Mouse (Mus musculus): ENCODE data around the gene Zswim5.

The Zswim5 gene

GRCm38 (mm10) chr4:117005611-117006400 lies 128.6 kb downstream of the Zswim5 start:
- DNase-seq (ENCODE audit: low spot score in 2 of 2), result no peak

DNA sequence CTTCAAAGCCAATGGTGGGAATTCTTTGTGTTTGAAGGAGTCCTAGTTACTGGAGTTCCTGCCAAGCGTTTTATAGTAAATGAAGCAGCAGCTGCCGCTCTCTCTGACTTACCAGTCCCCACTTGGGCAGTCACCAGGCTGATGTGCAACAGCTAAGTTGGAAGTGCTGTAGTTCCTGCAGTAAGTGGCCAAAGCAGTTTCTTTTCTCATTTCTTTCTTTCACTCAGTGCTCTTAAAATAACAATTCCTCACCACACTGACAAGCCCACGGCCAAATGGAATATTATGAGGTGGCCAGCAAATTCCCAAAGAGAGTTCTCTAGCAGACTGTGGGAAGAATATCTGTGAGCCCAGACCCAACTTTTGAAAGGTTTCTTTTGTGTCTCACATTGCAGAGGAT lies 129.9 kb downstream of the Zswim5 start:
- no peak for DNase-seq (ENCODE audit: low spot score in 2 of 2)

DNA sequence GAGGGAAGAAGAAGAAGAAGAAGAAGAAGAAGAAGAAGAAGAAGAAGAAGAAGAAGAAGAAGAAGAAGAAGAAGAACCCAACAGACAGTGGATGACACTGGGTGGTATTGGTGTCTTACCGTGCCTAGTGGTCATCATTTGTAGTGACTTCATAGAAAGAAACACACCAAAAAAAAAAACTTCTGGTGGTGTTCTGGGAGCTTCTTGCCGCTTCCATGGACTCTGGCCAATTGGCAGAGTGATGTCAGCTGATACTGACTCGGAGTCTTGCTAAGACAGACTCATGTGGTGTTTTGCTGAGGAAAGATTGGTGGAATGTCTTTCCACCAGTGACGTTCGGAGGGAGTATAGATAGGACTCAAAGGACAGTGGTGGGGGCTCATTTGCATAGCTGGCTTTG lies 133.1 kb downstream of the Zswim5 start:
- no peak for DNase-seq (ENCODE audit: low spot score in 2 of 2)

GRCm38 (mm10) chr4:117013596-117013995 lies 136.4 kb downstream of the Zswim5 start:
- DNase-seq (ENCODE audit: low spot score in 2 of 2), result no peak

DNA sequence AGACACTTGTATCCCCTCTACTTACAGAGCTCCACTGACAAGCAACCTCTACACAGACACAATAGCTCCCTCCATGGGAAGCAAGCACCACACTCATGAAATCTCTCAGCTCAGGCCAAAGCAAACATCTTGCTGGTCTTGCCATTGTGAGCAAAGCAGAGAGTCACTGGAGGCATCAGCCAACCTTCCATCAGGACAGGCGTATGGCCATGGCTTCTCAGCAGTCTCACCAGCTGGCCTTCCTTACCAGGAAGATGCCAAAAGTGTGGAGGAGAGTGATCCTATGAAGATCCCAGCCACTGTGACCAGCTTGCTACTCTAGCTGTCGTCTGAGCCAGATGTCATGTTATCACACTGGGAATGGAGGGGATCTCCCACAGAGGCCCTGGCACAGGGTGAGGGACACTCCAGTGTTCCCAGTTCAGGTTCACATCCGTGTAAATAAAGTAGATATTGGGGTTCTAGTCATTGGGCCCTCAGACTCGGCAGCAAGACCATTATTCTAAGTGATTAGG lies 137.8 kb downstream of the Zswim5 start:
- DNase-seq (ENCODE audit: low spot score in 2 of 2), result no peak

DNA sequence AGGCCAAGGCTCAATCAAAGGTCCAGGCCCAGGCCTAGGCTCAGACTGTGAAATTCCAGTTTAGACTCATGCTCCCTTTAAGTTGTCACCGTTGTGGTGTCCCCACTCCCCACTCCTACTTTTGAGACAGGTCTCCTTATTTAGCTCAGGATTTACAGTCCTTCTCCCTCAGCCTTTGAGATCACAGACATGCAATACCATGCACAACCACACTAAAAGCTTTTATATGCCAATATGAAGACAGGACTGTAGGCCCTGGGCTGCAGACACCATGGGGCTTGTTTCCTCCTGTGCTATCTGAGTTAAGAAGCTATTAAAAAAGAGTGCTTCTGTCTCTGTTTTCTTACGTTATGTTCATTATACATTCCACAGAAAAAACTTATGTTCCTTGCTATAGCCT lies 140.6 kb downstream of the Zswim5 start:
- no peak for DNase-seq (ENCODE audit: low spot score in 2 of 2)

DNA sequence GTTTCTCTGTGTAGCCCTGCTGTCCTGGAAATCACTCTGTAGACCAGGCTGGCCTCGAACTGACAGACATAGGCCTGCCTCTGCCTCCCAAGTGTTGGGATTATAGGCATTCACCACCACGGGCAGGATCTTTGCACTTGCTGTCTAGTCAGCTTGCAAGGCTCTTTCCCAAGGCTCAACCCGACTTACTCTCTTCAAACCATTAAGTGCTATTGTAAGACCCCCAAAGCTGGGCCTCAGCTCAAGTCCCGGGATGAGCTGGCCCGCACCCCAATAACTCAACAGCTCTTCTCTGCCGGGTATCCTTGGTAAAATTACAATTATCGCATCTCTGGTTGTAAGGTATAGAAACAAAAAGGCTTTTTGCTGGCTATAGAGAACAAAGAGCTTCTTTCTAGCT lies 141.2 kb downstream of the Zswim5 start:
- no peak for DNase-seq (ENCODE audit: low spot score in 2 of 2)

- DNase-seq (ENCODE audit: low spot score in 2 of 2), result peak; percentile 91 to 92
Measured at GRCm38 (mm10) chr4:117019206-117020134, 142.3 kb downstream of the Zswim5 start, which contains the start of gene Eif2b3. TSS of gene Eif2b3 (plus strand) at chr4:117019402.

- no peak for DNase-seq (ENCODE audit: low spot score in 2 of 2)
Measured at GRCm38 (mm10) chr4:117023469-117023868, 146.3 kb downstream of the Zswim5 start.

- peak in 1 of 2 experiments; percentile 11 for DNase-seq (ENCODE audit: low spot score in 2 of 2)
Measured at GRCm38 (mm10) chr4:117031105-117031504, 153.9 kb downstream of the Zswim5 start.
